Mouse (Mus musculus) layer of hippocampus, adult 18-20 months (tissue): ENCODE measurements at regions not wholly inside any gene's neighbourhood (a gene's known extent, or its start where the extent isn't known, plus 50 kb on each side); places are given as distances from the start of the nearest gene placed in this dataset.

ENCODE experiments used
- DNase-seq, 2 experiments: peaks; one replicate each; pipeline ENCODE4 v3.0.0; 2022; ENCODE audit warnings: low spot score in 2 of 2

DNA sequence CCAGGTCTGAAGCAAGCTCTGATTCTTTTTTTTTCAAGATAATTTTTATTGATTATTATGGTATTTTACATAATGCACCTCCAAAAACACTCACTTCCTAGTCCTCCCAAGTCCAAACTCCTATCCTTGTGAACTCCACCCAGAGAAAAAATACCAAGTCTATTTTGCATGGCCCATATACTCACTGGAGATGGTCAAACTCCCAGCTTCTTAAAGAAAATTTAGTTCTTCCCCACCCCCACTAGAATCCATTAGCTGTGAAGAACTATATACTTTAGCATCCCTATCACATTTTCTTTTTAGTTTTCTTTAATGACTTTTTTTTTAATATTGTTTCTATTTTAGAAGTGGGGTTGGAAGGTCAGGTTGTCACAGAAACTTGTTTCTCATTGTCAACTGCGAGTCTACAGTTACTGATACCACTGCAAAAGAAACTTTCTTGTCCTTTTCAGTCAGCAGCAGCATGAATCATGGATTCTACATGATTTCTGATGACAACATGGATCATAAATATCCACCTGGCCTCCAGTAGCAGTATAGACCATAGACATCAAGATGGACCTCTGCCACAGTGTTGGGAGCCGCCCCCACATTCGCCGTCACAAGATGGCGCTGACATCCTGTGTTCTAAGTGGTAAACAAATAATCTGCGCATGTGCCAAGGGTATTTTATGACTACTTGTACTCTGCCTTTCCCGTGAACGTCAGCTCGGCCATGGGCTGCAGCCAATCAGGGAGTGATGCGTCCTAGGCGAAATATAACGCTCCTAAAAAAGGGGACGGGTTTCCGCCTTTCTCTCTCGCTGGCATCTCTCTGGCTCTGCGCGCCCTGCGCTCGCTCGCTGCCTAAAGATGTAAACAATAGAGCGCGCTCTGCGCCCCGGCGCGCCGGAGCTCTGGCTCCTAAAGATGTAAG is 69.0 kb downstream of the Pgr15l start:
- DNase-seq: peak in 1 of 2 experiments; percentile 0

DNA sequence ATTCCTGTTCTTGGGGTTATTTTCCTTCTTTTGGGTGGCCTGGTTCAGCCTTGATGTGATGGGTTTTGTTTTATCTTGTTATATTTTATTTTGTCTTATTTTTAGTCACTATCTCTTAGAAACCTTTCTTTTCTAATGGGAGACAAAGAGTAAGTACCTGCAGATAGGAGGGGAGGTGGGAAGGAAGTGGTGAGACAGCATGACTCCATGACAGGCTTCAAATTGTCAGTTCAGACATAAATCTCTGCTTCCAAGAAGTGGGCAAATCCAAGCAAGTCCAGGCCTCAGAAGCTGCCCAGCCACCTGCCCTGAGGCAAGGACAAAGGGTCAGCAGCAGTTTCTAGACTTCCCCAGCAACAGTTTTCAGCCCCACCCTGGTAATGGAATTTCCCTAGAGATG is 69.8 kb downstream of the Pgr15l start:
- DNase-seq: no peak

- DNase-seq: no peak
Observed at GRCm38 (mm10) chrX:97156155-97156554, 83.8 kb downstream of the Pgr15l start.
